ENCODE assay signal across 22 mouse cellular contexts in genomic region chr4:39644136-39644535, GRCm38 (mm10).
"Had no signal": no experiment of that assay in that cellular context is flagged by ENCODE, and none has a peak within 500 bp of the region (broad histone marks: within the 10 kb centered on the region; RNA-seq: fewer than 3 reads in every experiment).

No protein-coding gene starts in this region.

- H3K4me2 ChIP-seq: heart, embryonic 11.5 days; heart, embryonic 13.5 days; heart, embryonic 15.5 days; hindbrain, embryonic 13.5 days; hindbrain, embryonic 15.5 days; kidney, embryonic 15.5 days; limb, embryonic 13.5 days; limb, embryonic 15.5 days had no signal

- DNase-seq: gastrocnemius, postnatal 14 days; gastrocnemius, postnatal 36 days; heart, adult 11 months; heart, adult 2 months; heart, postnatal 14 days; heart, postnatal 36 days; kidney, adult 11 months; kidney, adult 2 months; kidney, adult 9 months; kidney, postnatal 14 days; kidney, postnatal 36 days had no signal

- H3K9ac ChIP-seq: heart, embryonic 13.5 days; heart, embryonic 15.5 days; hindbrain, embryonic 13.5 days; hindbrain, embryonic 15.5 days; kidney, embryonic 15.5 days; limb, embryonic 13.5 days; limb, embryonic 15.5 days had no signal

- H3K4me3 ChIP-seq: heart, adult 2 months; heart, embryonic 13.5 days; heart, embryonic 15.5 days; hindbrain, embryonic 13.5 days; hindbrain, embryonic 15.5 days; kidney, embryonic 15.5 days; limb, embryonic 13.5 days; limb, embryonic 15.5 days had no signal

- H3K4me1 ChIP-seq: heart, embryonic 15.5 days; hindbrain, embryonic 13.5 days; hindbrain, embryonic 15.5 days; kidney, embryonic 15.5 days; limb, embryonic 13.5 days; limb, embryonic 15.5 days had no signal

- H3K9me3 ChIP-seq: heart, embryonic 13.5 days; heart, embryonic 15.5 days; hindbrain, embryonic 13.5 days; hindbrain, embryonic 15.5 days; kidney, embryonic 15.5 days; limb, embryonic 13.5 days; limb, embryonic 15.5 days had no signal

- H3K27me3 ChIP-seq: heart, embryonic 13.5 days; heart, embryonic 15.5 days; hindbrain, embryonic 13.5 days; hindbrain, embryonic 15.5 days; kidney, embryonic 15.5 days; limb, embryonic 13.5 days; limb, embryonic 15.5 days had no signal

- H3K27ac ChIP-seq: heart, adult 2 months; heart, embryonic 13.5 days; heart, embryonic 15.5 days; hindbrain, embryonic 13.5 days; hindbrain, embryonic 15.5 days; hindbrain, postnatal 0 days; kidney, embryonic 15.5 days; kidney, postnatal 0 days; limb, embryonic 13.5 days; limb, embryonic 15.5 days had no signal

- H3K36me3 ChIP-seq: heart, embryonic 13.5 days; heart, embryonic 15.5 days; hindbrain, embryonic 13.5 days; hindbrain, embryonic 15.5 days; kidney, embryonic 15.5 days; limb, embryonic 13.5 days; limb, embryonic 15.5 days had no signal

- ATAC-seq: hindbrain, postnatal 0 days; intestine, embryonic 16.5 days had no signal
